Comparison of ENCODE assay signal across 18 mouse cellular contexts in genomic region chr2:52918094-52918493, GRCm38 (mm10).
A peak's percentile ranks its signal among the peaks of the same experiment; 100 is the strongest.
DNase-seq lines count a peak whose midpoint lies in the region; ATAC-seq and TF ChIP-seq lines count a peak whose summit lies in the region.
"Had no signal": no experiment of that assay in that cellular context is flagged by ENCODE, and none has a peak within 500 bp of the region (broad histone marks: within the 10 kb centered on the region; RNA-seq: fewer than 3 reads in every experiment).

No protein-coding gene starts in this region.

- ATAC-seq in heart, embryonic 15.5 days (replicated peaks; ENCODE audit: insufficient number of reproducible peaks, insufficient read depth, low FRiP score, low read depth), result no peak
- no peak for ATAC-seq in heart, embryonic 11.5 days (replicated peaks; ENCODE audit: insufficient number of reproducible peaks, low FRiP score, low TSS enrichment)
- ATAC-seq in liver, embryonic 16.5 days (ENCODE audit: low read depth), result peak; percentile 43
- no peak for ATAC-seq in liver, embryonic 11.5 days (replicated peaks; ENCODE audit: low FRiP score)
- no peak for ATAC-seq in megakaryocyte-erythroid progenitor cell, adult 5-6 weeks (replicated peaks; ENCODE audit: low FRiP score, low TSS enrichment, poor library complexity, severe bottlenecking)
- ATAC-seq: intestine, embryonic 16.5 days; midbrain, embryonic 13.5 days had no signal

- peak overlapping the region; percentile 34; the same call in 1 of the 2 replicates for H3K27ac ChIP-seq in heart, embryonic 15.5 days
- no peak overlapping the region for H3K27ac ChIP-seq in heart, embryonic 11.5 days (ENCODE audit: low read depth, low read length)
- no peak overlapping the region for H3K27ac ChIP-seq in liver, embryonic 16.5 days (ENCODE audit: low read length)
- no peak overlapping the region for H3K27ac ChIP-seq in liver, embryonic 11.5 days (ENCODE audit: low read depth, low read length)
- H3K27ac ChIP-seq: embryonic facial prominence, embryonic 15.5 days; hindbrain, embryonic 15.5 days; liver, embryonic 14.5 days; midbrain, embryonic 13.5 days had no signal

- DNase-seq in adrenal gland, adult 2 months, result peak; percentile 32
- no peak for DNase-seq in adrenal gland, adult 18-20 months (ENCODE audit: low spot score in 2 of 2)
- no peak for DNase-seq in liver, embryonic 11.5 days (ENCODE audit: low spot score)
- DNase-seq: cerebellum, postnatal 10 days; embryo, embryonic 11 days; gastrocnemius, postnatal 25 days; left cerebral cortex, postnatal 4 days; thymus, postnatal 36 days had no signal

- no peaks in the 10 kb centered on the region for H3K36me3 ChIP-seq in heart, embryonic 15.5 days
- no peaks in the 10 kb centered on the region for H3K36me3 ChIP-seq in heart, embryonic 11.5 days (ENCODE audit: control insufficient read depth, insufficient read depth, low read length)
- no peaks in the 10 kb centered on the region for H3K36me3 ChIP-seq in liver, embryonic 16.5 days (ENCODE audit: control insufficient read depth, insufficient read depth)
- H3K36me3 ChIP-seq in liver, embryonic 11.5 days (ENCODE audit: control insufficient read depth, insufficient read depth, low read length), result no peaks in the 10 kb centered on the region
- no peaks in the 10 kb centered on the region for H3K36me3 ChIP-seq in myocyte (ENCODE audit: control insufficient read depth, insufficient read depth)
- H3K36me3 ChIP-seq: embryonic facial prominence, embryonic 15.5 days; hindbrain, embryonic 15.5 days; midbrain, embryonic 13.5 days had no signal

- TF ChIP-seq POLR2A in myocyte (IDR thresholded peaks at IDR 0.05; ENCODE audit: insufficient read length, low read depth), result no peak

- no peaks in the 10 kb centered on the region for H3K4me1 ChIP-seq in heart, embryonic 15.5 days (replicated peaks)
- H3K4me1 ChIP-seq in heart, embryonic 11.5 days (ENCODE audit: control insufficient read depth, insufficient read depth, low read length), result no peaks in the 10 kb centered on the region
- H3K4me1 ChIP-seq in liver, embryonic 16.5 days (ENCODE audit: control insufficient read depth, low read depth, low read length), result no peaks in the 10 kb centered on the region
- no peaks in the 10 kb centered on the region for H3K4me1 ChIP-seq in liver, embryonic 11.5 days (replicated peaks; ENCODE audit: control insufficient read depth, insufficient read depth, low read length)

- no peaks in the 10 kb centered on the region for H3K79me2 ChIP-seq in myocyte (ENCODE audit: control insufficient read depth, insufficient read depth)

- no peaks in the 10 kb centered on the region for H3K27me3 ChIP-seq in heart, embryonic 15.5 days
- H3K27me3 ChIP-seq in heart, embryonic 11.5 days (ENCODE audit: control insufficient read depth, insufficient read depth, low read length), result no peaks in the 10 kb centered on the region
- no peaks in the 10 kb centered on the region for H3K27me3 ChIP-seq in liver, embryonic 16.5 days (ENCODE audit: control insufficient read depth, insufficient read depth, low read depth, low read length)
- no peaks in the 10 kb centered on the region for H3K27me3 ChIP-seq in liver, embryonic 11.5 days (replicated peaks; ENCODE audit: control insufficient read depth, insufficient read depth, low read length)
- H3K27me3 ChIP-seq in myocyte (ENCODE audit: control insufficient read depth, insufficient read depth, insufficient read length), result no peaks in the 10 kb centered on the region
- H3K27me3 ChIP-seq: embryonic facial prominence, embryonic 15.5 days; hindbrain, embryonic 15.5 days; midbrain, embryonic 13.5 days had no signal

- no peaks in the 10 kb centered on the region for H3K9me3 ChIP-seq in heart, embryonic 15.5 days (replicated peaks)
- H3K9me3 ChIP-seq in heart, embryonic 11.5 days (replicated peaks; ENCODE audit: control insufficient read depth, low read length), result no peaks in the 10 kb centered on the region
- no peaks in the 10 kb centered on the region for H3K9me3 ChIP-seq in liver, embryonic 16.5 days (replicated peaks; ENCODE audit: control insufficient read depth, low read length)
- H3K9me3 ChIP-seq in liver, embryonic 11.5 days (ENCODE audit: control insufficient read depth, low read length), result no peaks in the 10 kb centered on the region
- H3K9me3 ChIP-seq: embryonic facial prominence, embryonic 15.5 days; hindbrain, embryonic 15.5 days; midbrain, embryonic 13.5 days had no signal

- no peak overlapping the region for H3K4me2 ChIP-seq in heart, embryonic 15.5 days
- H3K4me2 ChIP-seq in heart, embryonic 11.5 days, result no peak overlapping the region
- no peak overlapping the region for H3K4me2 ChIP-seq in liver, embryonic 16.5 days (ENCODE audit: low read depth, low read length)
- H3K4me2 ChIP-seq in liver, embryonic 11.5 days, result no peak overlapping the region
- peak overlapping the region; percentile 41 for H3K4me2 ChIP-seq in myocyte (ENCODE audit: low read depth)
- H3K4me2 ChIP-seq: embryonic facial prominence, embryonic 15.5 days; hindbrain, embryonic 15.5 days; midbrain, embryonic 13.5 days had no signal

- H3K9ac ChIP-seq in heart, embryonic 15.5 days, result no peak overlapping the region
- no peak overlapping the region for H3K9ac ChIP-seq in heart, embryonic 11.5 days (ENCODE audit: low read depth, low read length)
- H3K9ac ChIP-seq in liver, embryonic 16.5 days (ENCODE audit: low read depth, low read length), result no peak overlapping the region
- no peak overlapping the region for H3K9ac ChIP-seq in liver, embryonic 11.5 days (ENCODE audit: low read depth, low read length)
- H3K9ac ChIP-seq: embryonic facial prominence, embryonic 15.5 days; hindbrain, embryonic 15.5 days; liver, embryonic 14.5 days; midbrain, embryonic 13.5 days had no signal

- no peak overlapping the region for H3K4me3 ChIP-seq in heart, embryonic 15.5 days
- H3K4me3 ChIP-seq in heart, embryonic 11.5 days (ENCODE audit: low read depth, low read length), result no peak overlapping the region
- H3K4me3 ChIP-seq in liver, embryonic 16.5 days (ENCODE audit: low read depth, low read length), result no peak overlapping the region
- H3K4me3 ChIP-seq in liver, embryonic 11.5 days (ENCODE audit: low read depth, low read length), result no peak overlapping the region
- H3K4me3 ChIP-seq in myocyte, result no peak overlapping the region
- H3K4me3 ChIP-seq: embryonic facial prominence, embryonic 15.5 days; hindbrain, embryonic 15.5 days; midbrain, embryonic 13.5 days had no signal

- WGBS in heart, embryonic 15.5 days, result 66% methylated on average over 5 of the region's 5 CpGs
- WGBS in heart, embryonic 11.5 days (ENCODE audit: insufficient replicate concordance), result 56% methylated on average over 5 of the region's 5 CpGs
- WGBS in liver, embryonic 16.5 days (ENCODE audit: insufficient replicate concordance), result 30% methylated on average over 5 of the region's 5 CpGs
- 45% methylated on average over 5 of the region's 5 CpGs for WGBS in liver, embryonic 11.5 days

- H3ac ChIP-seq in myocyte (ENCODE audit: control insufficient read depth, insufficient read length), result no peak overlapping the region

TF ChIP-seq in myocyte, 11 proteins besides CTCF, POLR2A, EP300 and RAD21:
- TF ChIP-seq USF1 (IDR thresholded peaks at IDR 0.05; ENCODE audit: low read depth), result no peak
- TF ChIP-seq POLR2AphosphoS2 (IDR thresholded peaks at IDR 0.05; ENCODE audit: insufficient read length, low read depth), result no peak
- TF ChIP-seq TCF12 (IDR thresholded peaks at IDR 0.05; ENCODE audit: insufficient read depth, poor library complexity, severe bottlenecking), result no peak
- no peak for TF ChIP-seq REST (IDR thresholded peaks at IDR 0.05; ENCODE audit: insufficient read depth, insufficient read length)
- TF ChIP-seq CEBPB (IDR thresholded peaks at IDR 0.05; ENCODE audit: insufficient read depth, poor library complexity, severe bottlenecking), result no peak
- TF ChIP-seq E2F4 (IDR thresholded peaks at IDR 0.05; ENCODE audit: insufficient read depth), result no peak
- TF ChIP-seq TCF3 (IDR thresholded peaks at IDR 0.05; ENCODE audit: insufficient read length, low read depth), result no peak
- TF ChIP-seq MAX (IDR thresholded peaks at IDR 0.05; ENCODE audit: low read depth), result no peak
- no peak for TF ChIP-seq MYOG (IDR thresholded peaks at IDR 0.05; ENCODE audit: control insufficient read depth in 1 of 3, insufficient read depth in 1 of 3, insufficient read length in 2 of 3, low read depth in 2 of 3)
- TF ChIP-seq SRF (IDR thresholded peaks at IDR 0.05; ENCODE audit: control insufficient read depth, insufficient read length, low read depth), result no peak
- no peak for TF ChIP-seq MYOD1 (IDR thresholded peaks at IDR 0.05; ENCODE audit: control insufficient read depth in 1 of 3, insufficient read length in 2 of 3, low read depth in 2 of 3)
